7 mouse cellular contexts compared by ENCODE assay signal in the genomic region with DNA sequence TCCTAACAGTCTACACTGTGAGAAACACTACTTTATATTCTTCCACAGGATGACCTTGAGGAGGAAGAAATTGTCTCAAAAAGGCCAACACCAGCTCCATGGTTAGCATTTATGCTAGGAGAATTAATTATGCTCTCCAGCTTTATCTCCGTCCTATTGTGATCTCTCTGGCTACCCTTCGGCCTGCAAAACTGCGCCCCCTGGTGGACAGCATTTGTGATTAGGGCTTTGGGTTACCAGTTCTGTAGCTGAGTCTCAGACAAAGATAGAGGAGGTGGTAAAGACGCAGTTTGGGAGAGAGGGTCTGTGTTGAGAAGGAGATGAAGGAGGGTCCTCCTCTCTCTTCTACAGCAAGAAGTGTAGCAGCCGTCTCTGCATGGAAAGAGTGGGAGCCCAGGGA. TPM values are rescaled to one million over a fixed set of nuclear protein-coding genes. Genes with fewer than 3 reads are reported as not detected.
A peak's percentile ranks its signal among the peaks of the same experiment; 100 is the strongest.
DNase-seq lines count a peak whose midpoint lies in the region; ATAC-seq and TF ChIP-seq lines count a peak whose summit lies in the region.

No protein-coding gene starts in this region.

- WGBS in neural tube, embryonic 15.5 days = 10% methylated on average over 5 of the region's 5 CpGs
- 15% methylated on average over 5 of the region's 5 CpGs for WGBS in small intestine, adult 2 months

- no peaks in the 10 kb centered on the region for H3K9me3 ChIP-seq in neural tube, embryonic 15.5 days (replicated peaks)

- peak; percentile 88; the same call in 1 of the 2 replicates for TF ChIP-seq CTCF in small intestine, adult 2 months (IDR thresholded peaks at IDR 0.05; ENCODE audit: extremely low read depth, insufficient read length, insufficient replicate concordance, low read depth, low read length)

- ATAC-seq in neural tube, embryonic 15.5 days (ENCODE audit: low FRiP score) = no peak
- peak; percentile 65 for ATAC-seq in activated CD4-positive, CD25-positive, alpha-beta regulatory T cell, adult 4 months

- H3K27me3 ChIP-seq in neural tube, embryonic 15.5 days (replicated peaks) = peaks cover 13% of the 10 kb centered on the region; the same call in 1 of the 2 replicates
- no peaks in the 10 kb centered on the region for H3K27me3 ChIP-seq in small intestine, adult 2 months (ENCODE audit: control insufficient read depth, insufficient read depth, low read length)

- DNase-seq in neural tube, embryonic 10.5 days (ENCODE audit: extremely low spot score, low spot score) = peak; percentile 87
- DNase-seq in embryo, embryonic 10.5 days (ENCODE audit: low spot score) = peak; percentile 86
- peak; percentile 89 for DNase-seq in heart, postnatal 4 days
- DNase-seq in lung, postnatal 10 days = peak; percentile 85

- H3K4me3 ChIP-seq in neural tube, embryonic 15.5 days (replicated peaks) = no peak overlapping the region
- H3K4me3 ChIP-seq in small intestine, adult 2 months (ENCODE audit: low read depth, low read length) = no peak overlapping the region

- H3K4me2 ChIP-seq in neural tube, embryonic 15.5 days = no peak overlapping the region

- H3K9ac ChIP-seq in neural tube, embryonic 15.5 days (replicated peaks) = no peak overlapping the region

- peaks cover 17% of the 10 kb centered on the region for H3K4me1 ChIP-seq in neural tube, embryonic 15.5 days
- H3K4me1 ChIP-seq in small intestine, adult 2 months (ENCODE audit: control insufficient read depth, insufficient read depth, insufficient read length, low read length) = peaks cover 19% of the 10 kb centered on the region

- no peak overlapping the region for H3K27ac ChIP-seq in neural tube, embryonic 15.5 days (replicated peaks)
- H3K27ac ChIP-seq in small intestine, adult 2 months (ENCODE audit: insufficient read depth, low read depth, low read length) = no peak overlapping the region

- no peak for TF ChIP-seq POLR2A in small intestine, adult 2 months (IDR thresholded peaks at IDR 0.05; ENCODE audit: low read depth, low read length)

- no peaks in the 10 kb centered on the region for H3K36me3 ChIP-seq in neural tube, embryonic 15.5 days
- H3K36me3 ChIP-seq in small intestine, adult 2 months (ENCODE audit: control insufficient read depth, insufficient read depth, low read length) = no peaks in the 10 kb centered on the region

RNA-seq across cellular contexts. Expression of a gene that starts 10.6 kb away (rescaled TPM):
- 19.9 and 31.1 TPM in 2 replicates for polyA plus RNA-seq in neural tube, embryonic 15.5 days (2015; fragmentation: Nextera tagmentation; extraction: Ambion mirVana)
- polyA plus RNA-seq in activated CD4-positive, CD25-positive, alpha-beta regulatory T cell, adult 4 months (2017; shearing (Covaris generic)) = not detected
- 1,000 to 10,000 TPM; 2,021 to 2,289 TPM for total RNA-seq in heart, postnatal 4 days (2021)
- polyA plus RNA-seq in small intestine, adult 2 months (2012; rRNA removed) = 0.42 and 5.0 TPM in 2 replicates

RNA-seq across cellular contexts. Expression of a gene that starts 23.9 kb away (rescaled TPM):
- 54.1 and 62.9 TPM in 2 replicates for polyA plus RNA-seq in neural tube, embryonic 15.5 days (2015; fragmentation: Nextera tagmentation; extraction: Ambion mirVana)
- 1 to 10 TPM; 1.9 to 3.8 TPM for polyA plus RNA-seq in activated CD4-positive, CD25-positive, alpha-beta regulatory T cell, adult 4 months (2017; shearing (Covaris generic))
- total RNA-seq in heart, postnatal 4 days (2021) = 10 to 100 TPM; 40.7 to 43.8 TPM
- polyA plus RNA-seq in small intestine, adult 2 months (2012; rRNA removed) = 8.7 and 10.5 TPM in 2 replicates

RNA-seq across cellular contexts. Expression of a gene that starts 28.6 kb away (rescaled TPM):
- 0.65 and 15.3 TPM in 2 replicates for polyA plus RNA-seq in neural tube, embryonic 15.5 days (2015; fragmentation: Nextera tagmentation; extraction: Ambion mirVana)
- 10 to 100 TPM in 1 of 2 experiments, 1 to 10 TPM in 1; 7.8 to 12.4 TPM for polyA plus RNA-seq in activated CD4-positive, CD25-positive, alpha-beta regulatory T cell, adult 4 months (2017; shearing (Covaris generic))
- total RNA-seq in heart, postnatal 4 days (2021) = 10 to 100 TPM in 1 of 2 experiments, 1 to 10 TPM in 1; 7.3 to 10.3 TPM
- 128 and 314 TPM in 2 replicates for polyA plus RNA-seq in small intestine, adult 2 months (2012; rRNA removed)

RNA-seq across cellular contexts. Expression of a gene that starts 46.3 kb away (rescaled TPM):
- polyA plus RNA-seq in neural tube, embryonic 15.5 days (2015; fragmentation: Nextera tagmentation; extraction: Ambion mirVana) = 9.7 and 12.3 TPM in 2 replicates
- polyA plus RNA-seq in activated CD4-positive, CD25-positive, alpha-beta regulatory T cell, adult 4 months (2017; shearing (Covaris generic)) = under 1 TPM; 0.46 to 0.83 TPM
- 1,000 to 10,000 TPM; 6,684 to 7,230 TPM for total RNA-seq in heart, postnatal 4 days (2021)
- 0.56 TPM in 2 replicates for polyA plus RNA-seq in small intestine, adult 2 months (2012; rRNA removed)
